Mouse (Mus musculus) midbrain, embryonic 13.5 days (tissue): ENCODE data around the gene Cby3. TPM values are rescaled to one million over a fixed set of nuclear protein-coding genes. Genes with fewer than 3 reads are reported as not detected.
"Not testable (repeated sequence)": the region's sequence is repeated elsewhere in the genome, so short reads cannot be mapped to it uniquely, and the experiment has no call there.

Experiments
- ATAC-seq: fragments of 200-750 bp; cut with Nextera tagmentation; 2 replicates; pipeline ENCODE4 v1.8.0; 2017; ENCODE audit warnings: mild to moderate bottlenecking, moderate TSS enrichment, moderate library complexity
- H3K27ac ChIP-seq: fragments of 300-500 bp; sonication (generic); 2 replicates; pipeline ENCODE4 v1.5.1; 2015; ENCODE audit warnings: inconsistent platforms, mild to moderate bottlenecking, moderate library complexity
- H3K27me3 ChIP-seq: fragments of 300-500 bp; sonication (generic); 2 replicates; pipeline ENCODE4 v1.6.1; 2015; ENCODE audit warnings: mild to moderate bottlenecking, inconsistent platforms
- H3K36me3 ChIP-seq: fragments of 300-500 bp; sonication (generic); 2 replicates; pipeline ENCODE4 v1.6.1; 2015; ENCODE audit warnings: mild to moderate bottlenecking, inconsistent platforms
- H3K4me1 ChIP-seq: fragments of 300-500 bp; sonication (generic); replicated peaks from 2 replicates; pipeline ENCODE4 v1.6.1; 2015; ENCODE audit warnings: inconsistent platforms
- H3K4me2 ChIP-seq: fragments of 300-500 bp; sonication (generic); replicated peaks from 2 replicates; pipeline ENCODE4 v1.6.1; 2015; ENCODE audit warnings: moderate library complexity, mild to moderate bottlenecking, inconsistent platforms
- H3K4me3 ChIP-seq: fragments of 300-500 bp; sonication (generic); replicated peaks from 2 replicates; pipeline ENCODE4 v1.5.1; 2015; ENCODE audit warnings: mild to moderate bottlenecking, inconsistent platforms
- H3K9ac ChIP-seq: fragments of 300-500 bp; sonication (generic); replicated peaks from 2 replicates; pipeline ENCODE4 v1.6.1; 2015; ENCODE audit warnings: mild to moderate bottlenecking, inconsistent platforms
- H3K9me3 ChIP-seq: fragments of 300-500 bp; sonication (generic); 2 replicates; pipeline ENCODE4 v1.6.1; 2016; ENCODE audit warnings: mild to moderate bottlenecking, inconsistent platforms
- WGBS: fragments of 180-500 bp; shearing (Covaris S2); methylation state at CpG from one replicate; pipeline ENCODE4 v1.1.7; 2015; 5-methylcytosine and 5-hydroxymethylcytosine counted together
- polyA plus RNA-seq: library from polyadenylated mRNA; unstranded; fragments of >200 nt; fragmentation: Nextera tagmentation; extraction: Ambion mirVana; gene quantifications from 2 replicates; pipeline ENCODE4 v1.2.1, GENCODE M21; 2015

Cby3 gene
- polyA plus RNA-seq, 1 experiment from 2014 or later: 0.47 TPM

DNA sequence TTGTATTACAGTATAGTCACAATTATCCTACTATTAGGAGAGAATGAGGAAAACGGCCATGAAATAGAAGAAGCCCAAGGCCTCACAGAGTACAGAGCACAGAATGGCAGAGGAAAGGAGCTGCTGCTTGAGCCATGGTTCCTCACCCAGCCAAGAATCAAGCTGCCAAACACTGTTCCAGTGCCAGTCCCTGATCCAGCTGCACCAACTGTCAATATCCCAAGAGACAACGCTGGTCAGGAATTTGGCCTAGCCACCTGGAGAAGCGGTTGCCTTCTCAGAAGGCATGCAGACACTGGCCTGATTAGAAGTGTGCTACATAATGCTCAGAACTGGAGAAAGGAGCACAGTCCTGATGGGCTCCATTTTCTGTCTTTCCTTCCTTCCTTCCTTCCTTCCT, 21.1 kb upstream of the Cby3 start:
- H3K9ac ChIP-seq: no peak overlapping the region
- 95% methylated on average over 3 of the region's 3 CpGs for WGBS
- H3K27ac ChIP-seq: no peak overlapping the region
- no peaks in the 10 kb centered on the region for H3K36me3 ChIP-seq
- H3K4me1 ChIP-seq: no peaks in the 10 kb centered on the region
- H3K9me3 ChIP-seq: no peaks in the 10 kb centered on the region
- H3K27me3 ChIP-seq: no peaks in the 10 kb centered on the region
- H3K4me2 ChIP-seq: no peak overlapping the region
- H3K4me3 ChIP-seq: no peak overlapping the region
- no peak for ATAC-seq

GRCm38 (mm10) chr11:50336126-50336525, 18.1 kb upstream of the Cby3 start:
- Histone ChIP-seq H3K27ac (no peak overlapping the region), H3K9ac (no peak overlapping the region), H3K36me3 (no peaks in the 10 kb centered on the region), H3K27me3 (no peaks in the 10 kb centered on the region), H3K4me2 (no peak overlapping the region), H3K4me1 (no peaks in the 10 kb centered on the region), H3K4me3 (no peak overlapping the region), H3K9me3 (no peaks in the 10 kb centered on the region)
- 45% methylated on average over 1 of the region's 1 CpGs for WGBS
- ATAC-seq: no peak

GRCm38 (mm10) chr11:50336891-50337290, 17.4 kb upstream of the Cby3 start:
- Histone ChIP-seq H3K36me3 (no peaks in the 10 kb centered on the region), H3K27me3 (no peaks in the 10 kb centered on the region), H3K27ac (no peak overlapping the region), H3K9me3 (no peaks in the 10 kb centered on the region), H3K4me3 (no peak overlapping the region), H3K4me1 (no peaks in the 10 kb centered on the region), H3K9ac (no peak overlapping the region), H3K4me2 (no peak overlapping the region)
- WGBS: 66% methylated on average over 4 of the region's 4 CpGs
- ATAC-seq: no peak

DNA sequence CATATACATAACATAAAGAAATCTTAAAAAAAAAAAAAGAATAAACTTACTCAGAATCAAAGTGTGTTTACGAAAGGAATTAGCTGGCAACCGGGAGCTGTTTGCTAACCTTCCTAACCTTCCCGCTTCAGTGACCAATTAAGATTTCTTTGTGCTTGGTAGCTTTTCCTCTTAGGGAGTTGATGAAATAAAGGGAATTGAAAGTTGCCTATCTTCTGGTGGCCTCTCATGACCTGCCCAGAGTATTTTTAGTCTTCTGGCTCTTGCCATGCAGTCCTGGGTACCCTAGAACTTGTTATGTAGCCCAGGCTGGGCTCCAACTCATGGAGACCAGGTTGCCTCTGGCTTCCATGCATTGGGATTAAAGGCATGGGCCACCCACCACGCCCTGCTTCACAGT, 8.8 kb upstream of the Cby3 start:
- no peak overlapping the region for H3K4me3 ChIP-seq
- no peak overlapping the region for H3K27ac ChIP-seq
- H3K4me1 ChIP-seq: no peaks in the 10 kb centered on the region
- no peaks in the 10 kb centered on the region for H3K27me3 ChIP-seq
- 70% methylated on average over 4 of the region's 4 CpGs for WGBS
- H3K4me2 ChIP-seq: no peak overlapping the region
- no peaks in the 10 kb centered on the region for H3K9me3 ChIP-seq
- no peak overlapping the region for H3K9ac ChIP-seq
- ATAC-seq: no peak
- no peaks in the 10 kb centered on the region for H3K36me3 ChIP-seq

DNA sequence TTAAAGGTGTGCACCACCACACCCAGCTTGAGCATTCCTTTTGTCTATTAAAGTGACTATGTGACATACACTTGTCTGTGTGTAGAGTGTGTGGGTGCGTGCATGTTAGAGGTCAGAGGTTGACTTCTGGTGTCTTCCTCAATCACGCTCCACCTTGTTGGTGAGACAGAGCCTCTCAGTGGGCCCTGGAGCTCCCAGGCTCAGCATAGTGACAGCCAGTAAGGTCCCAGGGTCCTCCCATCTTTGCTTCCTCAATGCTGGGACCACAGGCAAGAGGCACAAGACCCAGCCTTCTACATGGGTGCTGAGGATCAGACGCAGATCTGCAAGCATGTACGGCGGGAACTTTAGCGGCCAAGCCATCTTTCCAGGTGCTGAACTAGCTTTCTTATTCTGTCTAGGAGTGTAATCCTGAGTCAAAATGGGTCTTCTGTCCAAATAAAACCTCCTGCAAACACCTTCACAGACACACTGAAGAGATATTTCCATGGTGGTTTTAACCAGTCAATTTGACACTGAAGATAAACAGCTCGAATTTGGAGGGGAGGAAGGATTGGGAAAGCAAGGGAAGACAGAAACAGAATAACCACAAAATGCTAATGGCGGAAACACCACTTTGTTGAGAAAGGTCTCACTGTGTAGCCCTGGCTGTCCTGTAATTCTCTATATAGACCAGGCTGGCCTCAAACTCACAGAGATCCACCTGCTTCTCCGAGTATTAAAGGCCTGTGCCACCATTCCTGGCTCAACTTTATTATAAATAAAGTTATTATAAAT, 7.8 kb upstream of the Cby3 start:
- ATAC-seq: no peak
- WGBS: 90% methylated on average over 9 of the region's 9 CpGs
- no peak overlapping the region for H3K4me3 ChIP-seq
- no peak overlapping the region for H3K9ac ChIP-seq
- H3K4me1 ChIP-seq: no peaks in the 10 kb centered on the region
- no peaks in the 10 kb centered on the region for H3K27me3 ChIP-seq
- H3K4me2 ChIP-seq: no peak overlapping the region
- no peaks in the 10 kb centered on the region for H3K36me3 ChIP-seq
- no peaks in the 10 kb centered on the region for H3K9me3 ChIP-seq
- no peak overlapping the region for H3K27ac ChIP-seq

DNA sequence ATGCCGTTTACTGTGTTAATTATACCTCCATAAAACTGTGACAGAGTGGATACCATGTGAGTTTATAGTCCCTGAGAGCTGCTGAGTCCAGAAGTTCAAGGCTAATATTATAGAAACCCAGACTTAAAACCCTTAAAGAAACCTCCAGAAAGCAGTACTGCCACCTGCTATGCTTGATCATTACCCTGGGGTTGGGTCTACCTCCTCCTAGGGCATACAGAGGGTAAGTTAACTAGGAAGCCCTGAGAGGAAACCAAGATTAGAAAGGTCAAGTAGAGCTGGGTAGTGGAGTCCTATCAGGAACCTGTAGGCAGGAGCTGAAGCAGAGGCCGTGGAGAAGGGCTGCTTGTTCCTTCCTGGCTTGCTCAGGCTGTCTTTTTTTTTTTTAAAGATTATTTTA, 2.1 kb upstream of the Cby3 start:
- H3K4me3 ChIP-seq: no peak overlapping the region
- 0 out of 2 replicates have a peak, but pooled peaks cover 1% of the 10 kb centered on the region for H3K27me3 ChIP-seq
- H3K4me2 ChIP-seq: no peak overlapping the region
- H3K27ac ChIP-seq: no peak overlapping the region
- H3K4me1 ChIP-seq: no peaks in the 10 kb centered on the region
- no peak for ATAC-seq
- no peak overlapping the region for H3K9ac ChIP-seq
- 85% methylated on average over 2 of the region's 2 CpGs for WGBS
- H3K36me3 ChIP-seq: no peaks in the 10 kb centered on the region
- H3K9me3 ChIP-seq: no peaks in the 10 kb centered on the region

DNA sequence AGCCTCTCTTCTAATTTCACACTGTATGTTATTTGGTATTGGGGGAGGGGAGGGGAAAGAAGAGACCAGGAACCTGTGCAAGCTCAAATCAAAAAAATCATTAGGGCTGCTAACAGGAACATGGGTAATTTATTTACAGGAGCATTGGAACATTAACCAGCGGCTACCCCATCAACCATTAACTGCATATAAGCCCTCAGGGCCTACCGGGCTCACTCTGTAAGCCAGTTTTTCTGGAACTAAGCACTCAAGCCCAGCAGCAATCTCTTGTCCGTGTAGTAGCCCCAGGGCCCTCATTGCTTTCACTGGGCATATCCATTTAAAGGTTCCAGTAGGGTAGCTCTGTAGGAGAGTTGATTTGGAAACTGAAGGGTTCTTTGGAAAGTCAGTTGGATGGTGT, 589 bp downstream of the Cby3 start:
- peaks cover 25% of the 10 kb centered on the region for H3K27me3 ChIP-seq
- H3K9me3 ChIP-seq: no peaks in the 10 kb centered on the region
- peaks cover 9% of the 10 kb centered on the region; the same call in 1 of the 2 replicates for H3K4me1 ChIP-seq
- no peak overlapping the region for H3K4me2 ChIP-seq
- no peak for ATAC-seq
- H3K36me3 ChIP-seq: no peaks in the 10 kb centered on the region
- H3K9ac ChIP-seq: no peak overlapping the region
- 80% methylated on average over 3 of the region's 3 CpGs for WGBS
- no peak overlapping the region for H3K4me3 ChIP-seq
- no peak overlapping the region for H3K27ac ChIP-seq

GRCm38 (mm10) chr11:50355395-50355794, 1.1 kb downstream of the Cby3 start:
- no peak overlapping the region for H3K27ac ChIP-seq
- H3K36me3 ChIP-seq: no peaks in the 10 kb centered on the region
- H3K4me2 ChIP-seq: no peak overlapping the region
- H3K27me3 ChIP-seq: peaks cover 27% of the 10 kb centered on the region
- 73% methylated on average over 1 of the region's 1 CpGs for WGBS
- no peak for ATAC-seq
- no peak overlapping the region for H3K4me3 ChIP-seq
- no peak overlapping the region for H3K9ac ChIP-seq
- H3K9me3 ChIP-seq: no peaks in the 10 kb centered on the region
- peaks cover 9% of the 10 kb centered on the region; the same call in 1 of the 2 replicates for H3K4me1 ChIP-seq

GRCm38 (mm10) chr11:50358950-50359861, 4.9 kb downstream of the Cby3 start:
- WGBS: 3% methylated on average over 74 of the region's 74 CpGs
- H3K4me3 ChIP-seq: peak overlapping the region; percentile 52
- H3K4me1 ChIP-seq: peaks cover 9% of the 10 kb centered on the region; the same call in 1 of the 2 replicates
- H3K36me3 ChIP-seq: no peaks in the 10 kb centered on the region
- H3K9ac ChIP-seq: peak overlapping the region; percentile 69
- no peaks in the 10 kb centered on the region for H3K9me3 ChIP-seq
- peak overlapping the region; percentile 44; the same call in 1 of the 2 replicates for H3K27ac ChIP-seq
- peak overlapping the region; percentile 84 for H3K4me2 ChIP-seq
- peaks cover 30% of the 10 kb centered on the region for H3K27me3 ChIP-seq
- ATAC-seq: peak; percentile 65

DNA sequence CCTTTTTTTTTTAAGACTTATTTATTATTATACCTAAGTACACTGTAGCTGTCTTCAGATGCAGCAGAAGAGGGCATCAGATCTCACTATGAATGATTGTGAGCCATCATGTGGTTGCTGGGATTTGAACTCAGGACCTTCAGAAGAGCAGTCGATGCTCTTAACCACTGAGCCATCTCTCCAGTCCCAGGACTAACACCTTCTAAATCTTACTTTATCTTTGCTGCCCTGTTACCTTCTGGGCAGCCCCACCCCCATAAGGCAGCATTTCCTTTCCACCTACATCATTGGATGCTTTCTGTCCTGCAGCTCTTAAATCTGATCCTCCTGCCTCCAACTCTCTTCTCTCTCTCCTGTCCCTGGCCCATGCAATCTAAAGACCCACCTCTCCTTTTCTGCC, 7.0 kb downstream of the Cby3 start:
- WGBS: 69% methylated on average over 1 of the region's 1 CpGs
- H3K27ac ChIP-seq, H3K4me1 ChIP-seq, H3K4me3 ChIP-seq, ATAC-seq, H3K9ac ChIP-seq, H3K9me3 ChIP-seq, H3K36me3 ChIP-seq, H3K4me2 ChIP-seq: not testable (repeated sequence)
- H3K27me3 ChIP-seq: peaks cover 30% of the 10 kb centered on the region

DNA sequence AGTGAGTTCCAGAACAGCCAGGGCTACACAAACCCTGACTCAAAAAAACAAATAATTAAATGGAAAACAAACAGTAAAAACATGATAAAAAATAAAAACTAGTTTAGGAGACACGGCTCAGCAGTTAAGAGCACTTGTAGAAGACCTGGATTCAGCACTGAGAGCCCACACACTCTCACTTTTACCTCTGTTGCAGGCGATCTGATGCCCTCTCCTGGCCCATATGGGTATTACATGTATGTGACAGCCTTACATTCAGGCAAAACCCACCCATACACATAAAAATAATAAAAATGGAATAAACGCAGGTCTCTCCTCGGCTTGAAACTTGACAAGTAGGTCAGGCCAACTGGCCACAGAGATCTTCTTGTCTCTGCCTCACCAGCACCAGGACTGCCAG, 10.3 kb downstream of the Cby3 start:
- Histone ChIP-seq H3K9ac (no peak overlapping the region), H3K27me3 (peaks cover 10% of the 10 kb centered on the region; the same call in 1 of the 2 replicates), H3K9me3 (no peaks in the 10 kb centered on the region), H3K27ac (no peak overlapping the region), H3K4me1 (0 out of 2 replicates have a peak, but pooled peaks cover 4% of the 10 kb centered on the region), H3K36me3 (no peaks in the 10 kb centered on the region), H3K4me3 (no peak overlapping the region), H3K4me2 (no peak overlapping the region)
- peak; percentile 48; the same call in 1 of the 2 replicates for ATAC-seq
- 9% methylated on average over 4 of the region's 4 CpGs for WGBS

DNA sequence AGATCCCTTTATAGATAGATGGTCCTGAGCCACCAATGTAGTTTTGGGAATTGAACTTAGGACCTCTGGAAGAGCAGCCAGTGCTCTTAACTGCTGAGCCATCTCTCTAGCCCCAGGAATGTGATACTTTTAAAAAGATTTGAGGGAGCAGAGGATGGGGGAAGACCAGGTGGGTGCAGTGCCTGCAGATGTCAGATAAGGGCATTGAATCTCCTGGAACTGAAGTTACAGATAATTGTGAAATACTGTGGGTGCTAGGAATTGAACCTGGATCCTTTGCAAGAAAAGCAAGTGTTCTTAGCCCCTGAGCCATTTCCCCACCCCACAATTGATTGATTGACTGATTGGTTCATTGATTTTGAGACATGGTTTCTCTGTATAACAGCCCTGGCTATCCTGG, 11.1 kb downstream of the Cby3 start:
- H3K9ac ChIP-seq: no peak overlapping the region
- ATAC-seq: no peak
- 0 out of 2 replicates have a peak, but pooled peaks cover 6% of the 10 kb centered on the region for H3K27me3 ChIP-seq
- no peaks in the 10 kb centered on the region for H3K9me3 ChIP-seq
- no peaks in the 10 kb centered on the region for H3K36me3 ChIP-seq
- no peak overlapping the region for H3K4me2 ChIP-seq
- H3K27ac ChIP-seq: no peak overlapping the region
- 0 out of 2 replicates have a peak, but pooled peaks cover 4% of the 10 kb centered on the region for H3K4me1 ChIP-seq
- no peak overlapping the region for H3K4me3 ChIP-seq
